Mouse (Mus musculus): ENCODE results near the gene Syn3. TPM values are rescaled to one million over a fixed set of nuclear protein-coding genes. Genes with fewer than 3 reads are reported as not detected.
"Not testable (repeated sequence)": the region's sequence is repeated elsewhere in the genome, so short reads cannot be mapped to it uniquely, and the experiment has no call there.

Syn3 gene
- polyA plus RNA-seq, 1 experiment from 2014 or later = 24.8 TPM

DNA sequence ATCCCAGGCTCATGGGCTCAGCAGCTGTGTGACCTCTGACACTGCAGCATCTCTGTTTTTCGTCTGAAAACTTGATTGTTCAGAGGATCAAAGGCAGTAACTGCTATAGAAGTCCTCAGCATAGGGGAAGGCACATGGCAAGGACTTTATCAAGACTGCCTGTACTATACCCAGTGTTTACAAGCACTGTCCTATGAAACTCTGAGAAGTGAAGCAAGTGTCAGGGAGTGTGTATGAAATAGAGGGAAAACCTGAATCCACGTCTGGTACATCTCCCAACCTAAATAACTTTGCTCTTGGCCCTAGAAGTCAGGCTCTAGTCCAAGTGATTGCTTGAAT is 116.8 kb downstream of the Syn3 start:
- no peak overlapping the region for H3K27ac ChIP-seq (ENCODE audit: low read length)
- ATAC-seq = no peak
- H3K27me3 ChIP-seq (replicated peaks; ENCODE audit: control insufficient read depth, insufficient read depth, low read length) = no peaks in the 10 kb centered on the region
- WGBS = 41% methylated on average over 2 of the region's 2 CpGs
- H3K36me3 ChIP-seq (ENCODE audit: control insufficient read depth, insufficient read depth) = no peaks in the 10 kb centered on the region
- H3K9ac ChIP-seq (replicated peaks; ENCODE audit: low read depth, low read length) = no peak overlapping the region
- H3K9me3 ChIP-seq (ENCODE audit: control insufficient read depth, low read length) = no peaks in the 10 kb centered on the region
- H3K4me3 ChIP-seq (replicated peaks; ENCODE audit: low read length) = no peak overlapping the region
- H3K4me1 ChIP-seq (replicated peaks; ENCODE audit: control insufficient read depth, insufficient read depth, low read length) = no peaks in the 10 kb centered on the region
- H3K4me2 ChIP-seq (ENCODE audit: low read length) = no peak overlapping the region

DNA sequence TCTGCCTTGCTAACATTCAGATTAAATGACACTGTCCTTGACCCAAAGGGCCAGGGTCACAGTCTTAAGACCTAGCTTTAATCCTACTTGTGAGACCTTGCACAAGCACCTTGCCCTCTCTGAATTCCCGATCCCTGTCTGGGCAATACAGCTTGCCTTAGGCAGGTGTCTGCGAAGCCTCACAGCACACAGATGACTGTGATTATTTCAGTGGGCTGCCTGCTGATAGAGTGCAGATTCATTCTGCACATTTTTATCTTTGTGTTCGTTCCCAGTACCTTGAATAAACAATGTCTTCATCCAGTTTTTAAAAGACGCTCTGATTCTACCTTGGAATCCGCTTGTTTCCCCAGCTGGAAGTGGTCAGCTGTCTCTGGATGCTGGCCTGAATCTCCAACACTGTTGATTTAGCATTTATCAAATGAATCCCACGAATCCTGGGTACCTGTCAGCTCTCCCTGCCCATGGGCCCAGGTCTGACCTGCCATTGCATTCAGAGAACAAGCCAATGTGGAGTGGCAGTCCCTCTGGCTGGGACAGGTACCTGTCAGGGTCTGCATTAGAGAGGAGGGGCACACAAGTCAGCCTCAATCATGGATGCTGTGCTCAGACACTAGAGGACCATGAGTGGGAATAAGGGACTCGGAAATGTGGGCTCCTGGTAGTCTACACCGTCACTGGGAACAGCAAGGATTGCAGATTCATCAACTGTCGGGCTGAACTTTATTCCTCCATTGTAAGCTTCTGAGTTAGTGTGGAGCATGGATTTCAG is 117.4 kb downstream of the Syn3 start:
- no peak overlapping the region for H3K9ac ChIP-seq (replicated peaks; ENCODE audit: low read depth, low read length)
- H3K4me3 ChIP-seq (replicated peaks; ENCODE audit: low read length) = no peak overlapping the region
- H3K4me2 ChIP-seq (ENCODE audit: low read length) = no peak overlapping the region
- no peaks in the 10 kb centered on the region for H3K4me1 ChIP-seq (replicated peaks; ENCODE audit: control insufficient read depth, insufficient read depth, low read length)
- no peaks in the 10 kb centered on the region for H3K9me3 ChIP-seq (ENCODE audit: control insufficient read depth, low read length)
- no peak for ATAC-seq
- H3K36me3 ChIP-seq (ENCODE audit: control insufficient read depth, insufficient read depth) = no peaks in the 10 kb centered on the region
- H3K27me3 ChIP-seq (replicated peaks; ENCODE audit: control insufficient read depth, insufficient read depth, low read length) = no peaks in the 10 kb centered on the region
- H3K27ac ChIP-seq (ENCODE audit: low read length) = no peak overlapping the region
- 81% methylated on average over 9 of the region's 9 CpGs for WGBS

DNA sequence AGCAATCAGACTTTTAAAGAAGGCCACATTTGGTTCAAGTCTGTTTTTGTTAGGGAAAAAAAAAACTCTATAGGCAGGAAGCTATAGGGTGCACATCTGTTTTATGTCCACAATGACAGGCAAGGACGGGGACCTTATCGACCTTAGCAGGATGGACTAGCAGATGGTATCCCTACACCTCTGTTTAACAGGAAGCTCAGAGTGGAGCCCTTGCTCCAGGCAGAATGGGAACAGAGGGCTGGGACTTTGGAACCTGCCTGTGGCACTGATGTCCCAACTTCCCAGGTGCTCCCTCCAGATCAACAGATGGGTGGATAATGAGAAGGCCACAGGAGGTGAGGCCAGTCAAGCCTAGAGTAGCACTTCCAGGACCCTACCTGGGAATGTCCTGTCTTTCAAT is 118.1 kb downstream of the Syn3 start:
- Histone ChIP-seq H3K27ac (ENCODE audit: low read length) (no peak overlapping the region), H3K27me3 (replicated peaks; ENCODE audit: control insufficient read depth, insufficient read depth, low read length) (no peaks in the 10 kb centered on the region), H3K9ac (replicated peaks; ENCODE audit: low read depth, low read length) (no peak overlapping the region), H3K4me2 (ENCODE audit: low read length) (no peak overlapping the region), H3K4me1 (replicated peaks; ENCODE audit: control insufficient read depth, insufficient read depth, low read length) (no peaks in the 10 kb centered on the region), H3K4me3 (replicated peaks; ENCODE audit: low read length) (no peak overlapping the region), H3K9me3 (ENCODE audit: control insufficient read depth, low read length) (no peaks in the 10 kb centered on the region), H3K36me3 (ENCODE audit: control insufficient read depth, insufficient read depth) (no peaks in the 10 kb centered on the region)
- WGBS = 92% methylated on average over 2 of the region's 2 CpGs
- no peak for ATAC-seq

DNA sequence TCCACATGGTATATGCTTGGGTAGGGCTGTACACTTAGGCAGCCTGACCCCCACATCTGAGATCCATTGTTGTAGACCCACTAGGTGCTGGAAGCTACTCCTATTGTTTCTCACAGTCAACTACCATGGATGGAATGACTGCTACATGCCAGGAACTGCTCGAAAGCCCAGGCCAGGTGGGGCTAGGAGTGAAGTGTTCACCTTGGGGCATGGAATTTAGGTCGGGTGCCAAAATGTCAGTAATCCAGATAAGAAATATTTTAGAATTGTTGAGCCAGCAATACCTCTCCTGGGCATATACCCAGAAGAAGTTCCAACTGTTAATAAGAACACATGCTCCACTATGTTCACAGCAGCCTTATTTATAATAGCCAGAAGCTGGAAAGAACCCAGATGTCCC is 119.9 kb downstream of the Syn3 start:
- not testable (repeated sequence) for H3K4me1 ChIP-seq (replicated peaks; ENCODE audit: control insufficient read depth, insufficient read depth, low read length); H3K27ac ChIP-seq (ENCODE audit: low read length); H3K4me3 ChIP-seq (replicated peaks; ENCODE audit: low read length); H3K4me2 ChIP-seq (ENCODE audit: low read length); ATAC-seq; H3K9me3 ChIP-seq (ENCODE audit: control insufficient read depth, low read length); H3K36me3 ChIP-seq (ENCODE audit: control insufficient read depth, insufficient read depth); H3K27me3 ChIP-seq (replicated peaks; ENCODE audit: control insufficient read depth, insufficient read depth, low read length); H3K9ac ChIP-seq (replicated peaks; ENCODE audit: low read depth, low read length)
- WGBS = 91% methylated on average over 2 of the region's 2 CpGs

DNA sequence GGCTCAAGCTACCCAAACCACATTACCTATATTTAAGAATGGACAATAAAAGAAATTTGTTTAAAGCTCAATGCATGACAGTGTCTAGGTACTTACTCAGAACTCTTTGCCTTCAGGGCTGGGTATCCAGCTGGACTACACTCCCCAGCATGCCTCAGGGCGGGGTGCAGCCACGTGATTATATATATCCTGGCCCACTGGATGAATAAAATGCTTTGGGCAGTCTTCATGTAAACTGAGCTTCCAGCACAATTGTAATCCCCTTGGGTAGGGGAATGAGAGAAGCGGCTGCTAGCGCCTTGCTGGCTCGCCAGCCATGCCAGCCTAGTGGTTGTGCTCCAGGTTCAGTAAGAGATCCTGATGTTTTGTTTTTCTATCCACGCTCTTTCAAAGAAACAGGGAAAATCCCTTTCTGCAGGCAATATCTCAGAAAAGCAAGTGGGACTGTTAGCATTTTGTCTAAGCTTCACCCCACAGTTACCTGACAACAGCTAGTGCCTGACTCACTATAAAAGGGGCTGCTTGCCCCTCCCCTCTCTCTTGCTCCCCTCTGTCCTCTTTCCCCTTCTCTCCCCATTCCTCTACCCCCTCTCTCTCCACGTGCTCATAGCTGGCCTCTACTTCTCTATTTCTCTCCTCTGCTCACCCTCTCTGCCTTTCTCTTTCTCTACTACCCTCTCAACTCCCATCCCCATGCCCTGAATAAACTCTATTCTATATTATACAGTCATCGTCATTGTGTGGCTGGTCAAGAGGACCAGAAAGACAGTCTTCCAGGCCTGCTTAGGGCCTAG is 122.1 kb downstream of the Syn3 start:
- Histone ChIP-seq H3K27ac (ENCODE audit: low read length) (no peak overlapping the region), H3K4me1 (replicated peaks; ENCODE audit: control insufficient read depth, insufficient read depth, low read length) (no peaks in the 10 kb centered on the region), H3K4me2 (ENCODE audit: low read length) (no peak overlapping the region), H3K36me3 (ENCODE audit: control insufficient read depth, insufficient read depth) (no peaks in the 10 kb centered on the region), H3K4me3 (replicated peaks; ENCODE audit: low read length) (no peak overlapping the region), H3K9ac (replicated peaks; ENCODE audit: low read depth, low read length) (no peak overlapping the region), H3K27me3 (replicated peaks; ENCODE audit: control insufficient read depth, insufficient read depth, low read length) (no peaks in the 10 kb centered on the region), H3K9me3 (ENCODE audit: control insufficient read depth, low read length) (no peaks in the 10 kb centered on the region)
- ATAC-seq = peak; percentile 77
- 64% methylated on average over 8 of the region's 8 CpGs for WGBS

DNA sequence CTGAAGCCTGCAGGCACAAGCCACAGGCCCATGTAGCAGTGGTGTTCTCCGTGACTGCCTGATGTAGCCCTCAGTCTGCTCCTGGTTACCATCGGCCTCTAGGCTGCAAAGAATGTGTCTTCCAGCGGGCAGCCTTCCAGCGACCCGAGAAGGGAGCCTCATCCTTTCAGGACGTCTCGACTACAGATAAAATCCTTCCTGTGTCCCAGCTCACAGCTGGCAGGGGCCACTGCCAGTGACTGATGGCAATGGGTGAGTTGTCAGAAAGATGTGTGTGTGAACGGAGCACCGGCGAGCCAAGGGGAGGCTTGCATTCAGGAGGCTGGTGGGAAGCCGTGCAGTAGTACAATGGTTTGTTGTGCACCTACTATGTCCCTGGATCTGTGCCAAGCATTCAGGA is 122.8 kb downstream of the Syn3 start:
- H3K4me2 ChIP-seq (ENCODE audit: low read length) = no peak overlapping the region
- H3K27me3 ChIP-seq (replicated peaks; ENCODE audit: control insufficient read depth, insufficient read depth, low read length) = no peaks in the 10 kb centered on the region
- H3K4me1 ChIP-seq (replicated peaks; ENCODE audit: control insufficient read depth, insufficient read depth, low read length) = no peaks in the 10 kb centered on the region

DNA sequence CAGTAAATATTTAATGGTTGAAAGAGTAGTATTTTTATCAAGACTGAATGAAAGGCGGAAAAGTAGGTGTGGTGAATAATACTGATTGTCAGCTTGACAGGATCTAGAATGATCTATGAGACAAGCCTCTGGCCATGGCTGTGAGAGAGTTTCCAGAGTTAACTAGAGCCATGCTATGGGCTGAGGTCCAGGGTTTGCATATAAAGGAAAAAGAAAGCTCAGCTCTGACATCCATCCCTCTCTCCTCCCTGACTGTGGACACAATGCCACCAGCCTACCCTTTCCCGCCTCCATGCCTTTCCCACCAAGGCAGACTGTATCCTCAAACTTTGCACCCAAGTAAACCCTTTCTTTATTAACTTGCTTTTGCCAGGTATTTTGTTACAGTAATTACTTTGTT is 124.6 kb downstream of the Syn3 start:
- H3K27me3 ChIP-seq (replicated peaks; ENCODE audit: control insufficient read depth, insufficient read depth, low read length) = no peaks in the 10 kb centered on the region
- H3K9ac ChIP-seq (replicated peaks; ENCODE audit: low read depth, low read length) = no peak overlapping the region
- no peak overlapping the region for H3K4me2 ChIP-seq (ENCODE audit: low read length)
- 85% methylated on average over 2 of the region's 2 CpGs for WGBS
- H3K36me3 ChIP-seq (ENCODE audit: control insufficient read depth, insufficient read depth) = no peaks in the 10 kb centered on the region
- no peak for ATAC-seq
- H3K4me3 ChIP-seq (replicated peaks; ENCODE audit: low read length) = no peak overlapping the region
- no peaks in the 10 kb centered on the region for H3K9me3 ChIP-seq (ENCODE audit: control insufficient read depth, low read length)
- H3K4me1 ChIP-seq (replicated peaks; ENCODE audit: control insufficient read depth, insufficient read depth, low read length) = no peaks in the 10 kb centered on the region
- H3K27ac ChIP-seq (ENCODE audit: low read length) = no peak overlapping the region

More for the DNA sequence above, 122.8 kb downstream of the Syn3 start:
- WGBS = 58% methylated on average over 11 of the region's 11 CpGs
- no peaks in the 10 kb centered on the region for H3K36me3 ChIP-seq (ENCODE audit: control insufficient read depth, insufficient read depth)
- no peak overlapping the region for H3K4me3 ChIP-seq (replicated peaks; ENCODE audit: low read length)
- peak; percentile 54 for ATAC-seq
- no peaks in the 10 kb centered on the region for H3K9me3 ChIP-seq (ENCODE audit: control insufficient read depth, low read length)
- H3K27ac ChIP-seq (ENCODE audit: low read length) = no peak overlapping the region
- no peak overlapping the region for H3K9ac ChIP-seq (replicated peaks; ENCODE audit: low read depth, low read length)

DNA sequence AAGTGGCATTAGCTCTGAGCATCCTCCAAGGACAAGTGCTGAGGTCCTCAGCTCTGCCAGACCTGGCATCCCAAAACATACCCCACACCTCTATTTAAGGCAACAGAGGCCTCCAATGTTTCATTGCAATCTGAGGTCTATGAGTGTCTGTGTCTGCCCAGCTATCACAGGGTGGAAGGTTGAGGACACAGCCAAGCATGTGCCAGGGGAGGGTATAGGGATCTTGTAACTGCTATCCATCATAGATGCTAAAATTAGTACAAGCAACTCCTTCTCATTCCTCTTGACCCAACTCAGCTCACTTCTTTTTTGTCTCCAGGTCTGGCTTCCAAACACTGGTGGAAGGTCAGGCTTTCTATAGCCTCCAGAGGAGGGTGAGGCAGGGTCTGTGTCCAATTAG is 127.1 kb downstream of the Syn3 start:
- Histone ChIP-seq H3K4me1 (replicated peaks; ENCODE audit: control insufficient read depth, insufficient read depth, low read length) (no peaks in the 10 kb centered on the region), H3K4me2 (ENCODE audit: low read length) (no peak overlapping the region), H3K9me3 (ENCODE audit: control insufficient read depth, low read length) (no peaks in the 10 kb centered on the region), H3K9ac (replicated peaks; ENCODE audit: low read depth, low read length) (no peak overlapping the region), H3K4me3 (replicated peaks; ENCODE audit: low read length) (no peak overlapping the region), H3K36me3 (ENCODE audit: control insufficient read depth, insufficient read depth) (no peaks in the 10 kb centered on the region), H3K27me3 (replicated peaks; ENCODE audit: control insufficient read depth, insufficient read depth, low read length) (no peaks in the 10 kb centered on the region), H3K27ac (ENCODE audit: low read length) (no peak overlapping the region)
- ATAC-seq = no peak

DNA sequence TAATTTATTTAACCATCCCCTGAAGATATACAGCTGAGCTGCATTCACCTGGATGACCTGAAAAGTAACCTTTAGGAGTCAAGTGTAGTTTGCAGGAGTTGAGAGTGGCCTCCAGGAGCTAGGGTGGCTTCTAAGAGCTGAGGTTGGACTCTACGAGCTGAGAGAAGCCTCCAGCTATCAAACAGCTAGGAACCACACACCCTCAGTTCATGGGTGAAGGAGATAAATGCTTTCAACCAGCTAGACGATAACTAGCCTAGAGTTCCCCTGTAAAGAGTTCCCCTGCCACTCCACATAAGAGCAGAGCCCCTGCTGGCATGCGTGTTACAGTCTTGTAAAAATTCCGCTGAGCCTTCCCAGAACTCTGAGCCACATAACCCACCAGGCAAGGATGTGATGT is 129.3 kb downstream of the Syn3 start:
- H3K9ac ChIP-seq (replicated peaks; ENCODE audit: low read depth, low read length) = no peak overlapping the region
- 77% methylated on average over 4 of the region's 4 CpGs for WGBS
- no peaks in the 10 kb centered on the region for H3K27me3 ChIP-seq (replicated peaks; ENCODE audit: control insufficient read depth, insufficient read depth, low read length)
- ATAC-seq = no peak
- no peaks in the 10 kb centered on the region for H3K36me3 ChIP-seq (ENCODE audit: control insufficient read depth, insufficient read depth)
- H3K9me3 ChIP-seq (ENCODE audit: control insufficient read depth, low read length) = no peaks in the 10 kb centered on the region
- no peaks in the 10 kb centered on the region for H3K4me1 ChIP-seq (replicated peaks; ENCODE audit: control insufficient read depth, insufficient read depth, low read length)
- no peak overlapping the region for H3K4me3 ChIP-seq (replicated peaks; ENCODE audit: low read length)
- no peak overlapping the region for H3K4me2 ChIP-seq (ENCODE audit: low read length)
- H3K27ac ChIP-seq (ENCODE audit: low read length) = no peak overlapping the region

All from forebrain, embryonic 16.5 days (tissue).